Mouse (Mus musculus) stomach, embryonic 15.5 days (tissue): Measurements from ENCODE around the gene Car3. TPM values are rescaled to one million over a fixed set of nuclear protein-coding genes. Genes with fewer than 3 reads are reported as not detected.
A peak's percentile ranks its signal among the peaks of the same experiment; 100 is the strongest.
"Not testable (repeated sequence)": the region's sequence is repeated elsewhere in the genome, so short reads cannot be mapped to it uniquely, and the experiment has no call there.

ENCODE experiments used
- ATAC-seq: fragments of 200-750 bp; cut with Nextera tagmentation; 2 replicates; pipeline ENCODE4 v1.8.0; 2017; ENCODE audit warnings: low read depth, moderate number of reproducible peaks, moderate TSS enrichment; ENCODE audit not compliant: insufficient read depth, low FRiP score
- H3K27ac ChIP-seq: fragments of 300-500 bp; sonication (generic); 2 replicates; pipeline ENCODE4 v1.5.1; 2015; ENCODE audit warnings: mild to moderate bottlenecking, inconsistent platforms
- H3K27me3 ChIP-seq: fragments of 300-500 bp; sonication (generic); replicated peaks from 2 replicates; pipeline ENCODE4 v1.6.1; 2015; ENCODE audit warnings: inconsistent platforms
- H3K36me3 ChIP-seq: fragments of 300-500 bp; sonication (generic); 2 replicates; pipeline ENCODE4 v1.6.1; 2015; ENCODE audit warnings: inconsistent platforms
- H3K4me1 ChIP-seq: fragments of 300-500 bp; sonication (generic); 2 replicates; pipeline ENCODE4 v1.6.1; 2015; ENCODE audit warnings: inconsistent platforms
- H3K4me2 ChIP-seq: fragments of 300-500 bp; sonication (generic); 2 replicates; pipeline ENCODE4 v1.6.1; 2015; ENCODE audit warnings: mild to moderate bottlenecking, inconsistent platforms
- H3K4me3 ChIP-seq: fragments of 300-500 bp; sonication (generic); replicated peaks from 2 replicates; pipeline ENCODE4 v1.5.1; 2015; ENCODE audit warnings: inconsistent platforms
- H3K9ac ChIP-seq: fragments of 300-500 bp; sonication (generic); 2 replicates; pipeline ENCODE4 v1.6.1; 2015; ENCODE audit warnings: inconsistent platforms
- H3K9me3 ChIP-seq: fragments of 300-500 bp; sonication (generic); 2 replicates; pipeline ENCODE4 v1.6.1; 2016; ENCODE audit warnings: inconsistent platforms
- WGBS: fragments of 180-500 bp; shearing (Covaris S2); methylation state at CpG from one replicate; pipeline ENCODE4 v1.1.7; 2015; 5-methylcytosine and 5-hydroxymethylcytosine counted together
- polyA plus RNA-seq: library from polyadenylated mRNA; unstranded; fragments of >200 nt; fragmentation: Nextera tagmentation; extraction: Ambion mirVana; gene quantifications from 2 replicates; pipeline ENCODE4 v1.2.1, GENCODE M21; 2015

Car3 gene
- 9.5 and 18.3 TPM in 2 replicates for polyA plus RNA-seq

- no peak within 1 kb of the TSS for H3K9ac ChIP-seq
- 2% methylated on average over 18 of the region's 18 CpGs for WGBS
- peak within 1 kb of the TSS; percentile 61 for H3K4me2 ChIP-seq
- H3K4me1 ChIP-seq = no peaks in the 10 kb centered on the region
- peak; percentile 63; the same call in 1 of the 2 replicates for ATAC-seq
- H3K4me3 ChIP-seq = peak within 1 kb of the TSS; percentile 36
- H3K9me3 ChIP-seq = no peaks in the 10 kb centered on the region
- no peak within 1 kb of the TSS for H3K27ac ChIP-seq
- no peaks in the 10 kb centered on the region for H3K36me3 ChIP-seq
- no peaks in the 10 kb centered on the region for H3K27me3 ChIP-seq
These were observed at the start of gene Car3 for GRCm38 (mm10) chr3:14863022-14863711. Gene Car3 (plus strand): TSS chr3:14863512.

- not testable (repeated sequence) for H3K4me3 ChIP-seq, H3K4me1 ChIP-seq, H3K9me3 ChIP-seq, H3K9ac ChIP-seq, H3K4me2 ChIP-seq, H3K27ac ChIP-seq, H3K36me3 ChIP-seq, H3K27me3 ChIP-seq, ATAC-seq
- WGBS = 55% methylated on average over 1 of the region's 1 CpGs
These were observed 47.9 kb upstream of the Car3 start for GRCm38 (mm10) chr3:14815396-14815795.

- H3K27me3 ChIP-seq = no peaks in the 10 kb centered on the region
- no peaks in the 10 kb centered on the region for H3K4me1 ChIP-seq
- H3K36me3 ChIP-seq = no peaks in the 10 kb centered on the region
- H3K9ac ChIP-seq = no peak overlapping the region
- H3K27ac ChIP-seq = no peak overlapping the region
- no peak for ATAC-seq
- H3K4me2 ChIP-seq = no peak overlapping the region
- 76% methylated on average over 1 of the region's 1 CpGs for WGBS
- no peaks in the 10 kb centered on the region for H3K9me3 ChIP-seq
- H3K4me3 ChIP-seq = no peak overlapping the region
These were observed 43.3 kb upstream of the Car3 start for GRCm38 (mm10) chr3:14819844-14820504.

- H3K27ac ChIP-seq = no peak overlapping the region
- no peaks in the 10 kb centered on the region for H3K9me3 ChIP-seq
- H3K4me3 ChIP-seq = no peak overlapping the region
- no peaks in the 10 kb centered on the region for H3K4me1 ChIP-seq
- no peak for ATAC-seq
- no peak overlapping the region for H3K4me2 ChIP-seq
- no peaks in the 10 kb centered on the region for H3K36me3 ChIP-seq
- no peaks in the 10 kb centered on the region for H3K27me3 ChIP-seq
- no peak overlapping the region for H3K9ac ChIP-seq
These were observed 34.4 kb upstream of the Car3 start for GRCm38 (mm10) chr3:14828896-14829295.

GRCm38 (mm10) chr3:14831219-14831835 lies 32.0 kb upstream of the Car3 start:
- Histone ChIP-seq H3K4me3 (no peak overlapping the region), H3K9me3 (no peaks in the 10 kb centered on the region), H3K36me3 (no peaks in the 10 kb centered on the region), H3K4me2 (no peak overlapping the region), H3K9ac (no peak overlapping the region), H3K27ac (no peak overlapping the region), H3K27me3 (no peaks in the 10 kb centered on the region), H3K4me1 (no peaks in the 10 kb centered on the region)
- 79% methylated on average over 5 of the region's 5 CpGs for WGBS
- no peak for ATAC-seq

GRCm38 (mm10) chr3:14832766-14833165 lies 30.5 kb upstream of the Car3 start:
- Histone ChIP-seq H3K9me3 (no peaks in the 10 kb centered on the region), H3K9ac (no peak overlapping the region), H3K4me1 (no peaks in the 10 kb centered on the region), H3K4me3 (no peak overlapping the region), H3K27ac (no peak overlapping the region), H3K36me3 (no peaks in the 10 kb centered on the region), H3K27me3 (no peaks in the 10 kb centered on the region), H3K4me2 (no peak overlapping the region)
- ATAC-seq = no peak

- 88% methylated on average over 1 of the region's 1 CpGs for WGBS
- Histone ChIP-seq H3K4me1 (no peaks in the 10 kb centered on the region), H3K36me3 (no peaks in the 10 kb centered on the region), H3K9ac (no peak overlapping the region), H3K27me3 (no peaks in the 10 kb centered on the region), H3K9me3 (no peaks in the 10 kb centered on the region), H3K27ac (no peak overlapping the region), H3K4me3 (no peak overlapping the region), H3K4me2 (no peak overlapping the region)
- no peak for ATAC-seq
These were observed 24.4 kb upstream of the Car3 start for GRCm38 (mm10) chr3:14838936-14839335.

- no peak for ATAC-seq
- Histone ChIP-seq H3K9me3 (no peaks in the 10 kb centered on the region), H3K27ac (no peak overlapping the region), H3K4me2 (no peak overlapping the region), H3K36me3 (no peaks in the 10 kb centered on the region), H3K27me3 (no peaks in the 10 kb centered on the region), H3K4me1 (no peaks in the 10 kb centered on the region), H3K9ac (no peak overlapping the region), H3K4me3 (no peak overlapping the region)
- 66% methylated on average over 3 of the region's 3 CpGs for WGBS
These were observed 23.7 kb upstream of the Car3 start for GRCm38 (mm10) chr3:14839466-14840118.

- no peak overlapping the region for H3K4me2 ChIP-seq
- ATAC-seq = no peak
- no peak overlapping the region for H3K9ac ChIP-seq
- H3K27me3 ChIP-seq = no peaks in the 10 kb centered on the region
- no peak overlapping the region for H3K27ac ChIP-seq
- no peak overlapping the region for H3K4me3 ChIP-seq
- H3K9me3 ChIP-seq = no peaks in the 10 kb centered on the region
- H3K4me1 ChIP-seq = no peaks in the 10 kb centered on the region
- H3K36me3 ChIP-seq = no peaks in the 10 kb centered on the region
- WGBS = 75% methylated on average over 2 of the region's 2 CpGs
These were observed 14.6 kb upstream of the Car3 start for GRCm38 (mm10) chr3:14848587-14849254.

- 38% methylated on average over 5 of the region's 5 CpGs for WGBS
- no peak overlapping the region for H3K4me3 ChIP-seq
- no peaks in the 10 kb centered on the region for H3K27me3 ChIP-seq
- H3K9ac ChIP-seq = no peak overlapping the region
- no peak overlapping the region for H3K4me2 ChIP-seq
- no peaks in the 10 kb centered on the region for H3K9me3 ChIP-seq
- H3K36me3 ChIP-seq = no peaks in the 10 kb centered on the region
- no peaks in the 10 kb centered on the region for H3K4me1 ChIP-seq
- H3K27ac ChIP-seq = no peak overlapping the region
- ATAC-seq = no peak
These were observed 9.3 kb upstream of the Car3 start for GRCm38 (mm10) chr3:14853966-14854365.

GRCm38 (mm10) chr3:14854446-14854845 lies 8.9 kb upstream of the Car3 start:
- Histone ChIP-seq H3K4me2 (no peak overlapping the region), H3K27me3 (no peaks in the 10 kb centered on the region), H3K4me1 (no peaks in the 10 kb centered on the region), H3K9ac (no peak overlapping the region), H3K27ac (no peak overlapping the region), H3K4me3 (no peak overlapping the region), H3K36me3 (no peaks in the 10 kb centered on the region), H3K9me3 (no peaks in the 10 kb centered on the region)
- ATAC-seq = no peak
- WGBS = 24% methylated on average over 1 of the region's 1 CpGs
